Mouse (Mus musculus) myocyte (in vitro differentiated cells): ENCODE data around the gene Klf3. TPM values are rescaled to one million over a fixed set of nuclear protein-coding genes. Genes with fewer than 3 reads are reported as not detected.

Experiments
- H3K27me3 ChIP-seq: one replicate; pipeline ENCODE4 v1.6.1; 2011; ENCODE audit not compliant: control insufficient read depth, insufficient read depth, insufficient read length
- H3K36me3 ChIP-seq: one replicate; pipeline ENCODE4 v1.6.1; 2011; ENCODE audit not compliant: control insufficient read depth, insufficient read depth
- H3K4me2 ChIP-seq: one replicate; pipeline ENCODE4 v1.6.1; 2011; ENCODE audit warnings: low read depth, control low read depth
- H3K4me3 ChIP-seq: one replicate; pipeline ENCODE4 v1.5.1; 2011; ENCODE audit warnings: mild to moderate bottlenecking, control low read depth, moderate library complexity
- H3K79me2 ChIP-seq: one replicate; pipeline ENCODE4 v1.6.1; 2011; ENCODE audit not compliant: control insufficient read depth, insufficient read depth
- H3ac ChIP-seq: one replicate; pipeline ENCODE4 v1.6.1; 2011; ENCODE audit not compliant: control insufficient read depth, insufficient read length
- CEBPB ChIP-seq: IDR thresholded peaks from 2 replicates; pipeline ENCODE4 v1.6.1; 2011; ENCODE audit warnings: mild to moderate bottlenecking, moderate library complexity; ENCODE audit not compliant: poor library complexity, insufficient read depth, severe bottlenecking
- E2F4 ChIP-seq: IDR thresholded peaks from one replicate; pipeline ENCODE4 v1.6.1; 2011; ENCODE audit warnings: mild to moderate bottlenecking, control low read depth, moderate library complexity; ENCODE audit not compliant: insufficient read depth
- MAX ChIP-seq: IDR thresholded peaks from one replicate; pipeline ENCODE4 v1.6.1; 2011; ENCODE audit warnings: low read depth, mild to moderate bottlenecking, control low read depth
- MYOD1 ChIP-seq, 3 experiments: IDR thresholded peaks; one replicate each; pipeline ENCODE4 v1.6.1; 2011; ENCODE audit warnings: control low read depth in 2 of 3, low read depth in 2 of 3, mild to moderate bottlenecking in 2 of 3, moderate library complexity in 1 of 3; ENCODE audit not compliant: insufficient read length in 2 of 3, control insufficient read depth in 1 of 3
- MYOG ChIP-seq, 3 experiments: IDR thresholded peaks; one replicate each; pipeline ENCODE4 v1.6.1; 2011; ENCODE audit warnings: control low read depth in 2 of 3, low read depth in 2 of 3, mild to moderate bottlenecking in 2 of 3; ENCODE audit not compliant: insufficient read length in 2 of 3, control insufficient read depth in 1 of 3, insufficient read depth in 1 of 3
- POLR2A ChIP-seq: IDR thresholded peaks from one replicate; pipeline ENCODE4 v1.6.1; 2011; ENCODE audit warnings: low read depth, mild to moderate bottlenecking, control low read depth, moderate library complexity; ENCODE audit not compliant: insufficient read length
- POLR2AphosphoS2 ChIP-seq: IDR thresholded peaks from one replicate; pipeline ENCODE4 v1.6.1; 2011; ENCODE audit warnings: low read depth, control low read depth; ENCODE audit not compliant: insufficient read length
- REST ChIP-seq: IDR thresholded peaks from one replicate; pipeline ENCODE4 v1.6.1; 2011; ENCODE audit warnings: mild to moderate bottlenecking, control low read depth, moderate library complexity; ENCODE audit not compliant: insufficient read depth, insufficient read length
- SRF ChIP-seq: IDR thresholded peaks from one replicate; pipeline ENCODE4 v1.6.1; 2011; ENCODE audit warnings: low read depth; ENCODE audit not compliant: control insufficient read depth, insufficient read length
- TCF12 ChIP-seq: IDR thresholded peaks from one replicate; pipeline ENCODE4 v1.6.1; 2011; ENCODE audit warnings: mild to moderate bottlenecking, control low read depth; ENCODE audit not compliant: poor library complexity, insufficient read depth, severe bottlenecking
- TCF3 ChIP-seq: IDR thresholded peaks from one replicate; pipeline ENCODE4 v1.6.1; 2011; ENCODE audit warnings: low read depth, control low read depth; ENCODE audit not compliant: insufficient read length
- USF1 ChIP-seq: IDR thresholded peaks from one replicate; pipeline ENCODE4 v1.6.1; 2011; ENCODE audit warnings: low read depth, mild to moderate bottlenecking, control low read depth, moderate library complexity
- polyA plus RNA-seq: library from polyadenylated mRNA; unstranded; fragments of >200 nt; fragmentation: generic; extraction: Trizol; gene quantifications from one replicate; pipeline ENCODE4 v1.2.1, GENCODE M21; 2012; ENCODE audit warnings: missing spikeins

Gene Klf3
- polyA plus RNA-seq, 1 experiment: 27.4 TPM

DNA sequence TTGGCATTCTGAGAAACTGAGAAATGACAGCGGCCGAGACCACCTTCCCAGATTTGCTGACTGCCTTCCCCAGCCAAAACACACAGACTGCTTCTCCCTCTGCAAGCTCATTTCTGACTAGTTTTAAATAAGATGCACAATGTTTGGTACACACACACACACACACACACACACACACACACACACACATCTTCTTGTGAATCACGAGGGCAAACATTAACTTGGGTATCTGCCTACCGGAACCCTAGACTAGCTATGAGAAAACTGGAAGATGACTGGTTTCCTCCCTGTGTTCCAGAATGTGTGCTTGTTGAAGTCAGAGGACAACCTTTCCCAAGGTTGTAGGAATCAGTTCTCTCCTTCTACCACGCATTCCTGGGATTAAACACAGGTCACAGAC lies 50.2 kb downstream of the Klf3 start:
- Histone ChIP-seq H3K4me2 (no peak overlapping the region), H3K27me3 (no peaks in the 10 kb centered on the region), H3K79me2 (no peaks in the 10 kb centered on the region), H3K4me3 (no peak overlapping the region), H3ac (no peak overlapping the region), H3K36me3 (no peaks in the 10 kb centered on the region)
- TF ChIP-seq TCF12 (no peak), MYOG (IDR thresholded peaks at IDR 0.05; ENCODE audit: control insufficient read depth in 1 of 3, insufficient read depth in 1 of 3, insufficient read length in 2 of 3, low read depth in 2 of 3) (no peak), USF1 (no peak), POLR2AphosphoS2 (no peak), POLR2A (no peak), TCF3 (no peak), REST (no peak), MAX (no peak), SRF (no peak), E2F4 (no peak), MYOD1 (IDR thresholded peaks at IDR 0.05; ENCODE audit: control insufficient read depth in 1 of 3, insufficient read length in 2 of 3, low read depth in 2 of 3) (no peak), CEBPB (no peak)

DNA sequence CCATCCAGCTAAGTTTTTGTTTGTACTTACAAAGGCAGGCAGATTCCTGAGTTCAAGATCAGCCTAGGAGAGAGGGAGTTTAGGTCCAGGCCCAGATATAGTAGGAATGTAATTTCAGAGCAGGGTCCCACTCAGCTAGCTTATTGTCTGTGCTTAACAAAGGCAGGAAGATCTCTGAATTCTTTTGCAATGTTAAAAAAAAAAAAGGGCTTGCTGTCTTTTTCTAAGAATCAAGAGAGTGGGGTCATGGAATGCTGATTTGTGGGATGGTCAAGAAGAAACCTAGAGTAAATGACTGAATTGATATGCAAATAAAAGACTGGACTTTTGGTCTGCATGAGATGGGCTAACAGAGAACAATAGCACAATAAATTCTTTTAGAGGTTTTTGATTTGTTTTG lies 52.0 kb downstream of the Klf3 start:
- no peaks in the 10 kb centered on the region for H3K27me3 ChIP-seq
- no peaks in the 10 kb centered on the region for H3K79me2 ChIP-seq
- H3ac ChIP-seq: no peak overlapping the region
- H3K4me3 ChIP-seq: no peak overlapping the region
- no peak overlapping the region for H3K4me2 ChIP-seq
- no peak for TF ChIP-seq MYOD1 (IDR thresholded peaks at IDR 0.05; ENCODE audit: control insufficient read depth in 1 of 3, insufficient read length in 2 of 3, low read depth in 2 of 3)
- no peak for TF ChIP-seq USF1
- no peak for TF ChIP-seq POLR2A
- TF ChIP-seq TCF3: no peak
- no peak for TF ChIP-seq POLR2AphosphoS2
- no peak for TF ChIP-seq TCF12
- no peak for TF ChIP-seq SRF
- no peaks in the 10 kb centered on the region for H3K36me3 ChIP-seq

- Histone ChIP-seq H3ac (no peak overlapping the region), H3K4me2 (peak overlapping the region; percentile 37), H3K4me3 (no peak overlapping the region), H3K79me2 (no peaks in the 10 kb centered on the region), H3K27me3 (no peaks in the 10 kb centered on the region), H3K36me3 (no peaks in the 10 kb centered on the region)
- TF ChIP-seq E2F4 (no peak), MAX (no peak), USF1 (no peak), SRF (no peak), POLR2A (no peak), POLR2AphosphoS2 (no peak), REST (no peak), TCF3 (no peak), CEBPB (no peak), MYOG (IDR thresholded peaks at IDR 0.05; ENCODE audit: control insufficient read depth in 1 of 3, insufficient read depth in 1 of 3, insufficient read length in 2 of 3, low read depth in 2 of 3) (no peak), TCF12 (no peak), MYOD1 (IDR thresholded peaks at IDR 0.05; ENCODE audit: control insufficient read depth in 1 of 3, insufficient read length in 2 of 3, low read depth in 2 of 3) (no peak)
Observed at GRCm38 (mm10) chr5:64860900-64861470, 57.8 kb downstream of the Klf3 start.

- H3K79me2 ChIP-seq: no peaks in the 10 kb centered on the region
- peak overlapping the region; percentile 37 for H3K4me2 ChIP-seq
- H3K36me3 ChIP-seq: no peaks in the 10 kb centered on the region
- H3K27me3 ChIP-seq: no peaks in the 10 kb centered on the region
- H3ac ChIP-seq: no peak overlapping the region
- no peak overlapping the region for H3K4me3 ChIP-seq
- TF ChIP-seq SRF (no peak), MYOG (IDR thresholded peaks at IDR 0.05; ENCODE audit: control insufficient read depth in 1 of 3, insufficient read depth in 1 of 3, insufficient read length in 2 of 3, low read depth in 2 of 3) (no peak), MYOD1 (IDR thresholded peaks at IDR 0.05; ENCODE audit: control insufficient read depth in 1 of 3, insufficient read length in 2 of 3, low read depth in 2 of 3) (peak in 1 of 3 experiments; percentile 13), CEBPB (peak; percentile 83), TCF3 (no peak)
Observed at GRCm38 (mm10) chr5:64861471-64862199, 58.4 kb downstream of the Klf3 start.

DNA sequence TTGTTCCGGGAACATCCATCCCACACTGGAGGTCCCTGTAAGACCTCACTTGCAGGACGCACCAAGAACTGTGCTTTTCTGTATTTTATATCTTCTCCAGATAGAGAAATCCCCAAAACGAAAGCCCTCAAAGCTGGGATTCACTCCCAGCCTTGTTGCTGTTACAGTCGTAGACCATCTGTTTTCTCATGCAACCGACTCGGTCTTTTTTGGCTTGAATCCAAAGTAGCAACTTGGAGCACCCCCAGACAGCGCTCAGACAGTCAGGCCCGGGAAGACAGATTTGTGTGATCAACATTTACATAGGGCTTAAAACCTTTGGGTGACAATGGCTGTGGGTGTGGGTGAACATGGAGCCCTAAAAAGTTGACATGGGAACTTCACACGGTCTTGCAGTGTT lies 59.1 kb downstream of the Klf3 start:
- H3K4me2 ChIP-seq: no peak overlapping the region
- no peaks in the 10 kb centered on the region for H3K27me3 ChIP-seq
- TF ChIP-seq SRF: no peak
- TF ChIP-seq E2F4: no peak
- no peak for TF ChIP-seq MYOG (IDR thresholded peaks at IDR 0.05; ENCODE audit: control insufficient read depth in 1 of 3, insufficient read depth in 1 of 3, insufficient read length in 2 of 3, low read depth in 2 of 3)
- no peak for TF ChIP-seq TCF12
- no peak for TF ChIP-seq POLR2A
- TF ChIP-seq REST: no peak
- no peak for TF ChIP-seq POLR2AphosphoS2
- no peak for TF ChIP-seq TCF3
- no peak for TF ChIP-seq USF1
- TF ChIP-seq MYOD1 (IDR thresholded peaks at IDR 0.05; ENCODE audit: control insufficient read depth in 1 of 3, insufficient read length in 2 of 3, low read depth in 2 of 3): no peak
- TF ChIP-seq MAX: no peak
- no peak for TF ChIP-seq CEBPB
- no peaks in the 10 kb centered on the region for H3K79me2 ChIP-seq
- H3K4me3 ChIP-seq: no peak overlapping the region
- no peak overlapping the region for H3ac ChIP-seq
- H3K36me3 ChIP-seq: no peaks in the 10 kb centered on the region
